Mouse (Mus musculus): ENCODE results near the gene Stub1. TPM values are rescaled to one million over a fixed set of nuclear protein-coding genes. Genes with fewer than 3 reads are reported as not detected.

Gene Stub1
- 246 TPM for polyA plus RNA-seq (2012; fragmentation: generic; extraction: Trizol)
- long read RNA-seq, experiment 1, transcript Stub1-205 (6 exons, 1,701 nt): minor isoform, 6 of 358 reads
- long read RNA-seq, experiment 1, transcript Stub1-201 (7 exons, 1,803 nt): major isoform, 296 of 358 reads
- long read RNA-seq, experiment 1, transcript Stub1-206 (6 exons, 1,408 nt): minor isoform, 6 of 358 reads
- long read RNA-seq, experiment 1, partial matches to known transcripts: 26 of 358 reads
- long read RNA-seq, experiment 1, other reads (novel, unspliced or antisense): 21 of 358 reads
- long read RNA-seq, experiment 2, transcript Stub1-206 (6 exons, 1,408 nt): minor isoform, 19 of 488 reads
- long read RNA-seq, experiment 2, transcript Stub1-207 (7 exons, 1,341 nt): minor isoform, 9 of 488 reads
- long read RNA-seq, experiment 2, transcript Stub1-202 (5 exons, 1,498 nt): minor isoform, 7 of 488 reads
- long read RNA-seq, experiment 2, transcript Stub1-201 (7 exons, 1,803 nt): major isoform, 390 of 488 reads
- long read RNA-seq, experiment 2, partial matches to known transcripts: 15 of 488 reads
- long read RNA-seq, experiment 2, other reads (novel, unspliced or antisense): 47 of 488 reads

- H3ac ChIP-seq (ENCODE audit: control insufficient read depth, insufficient read length, low read depth): peak within 1 kb of the TSS; percentile 75
- H3K79me3 ChIP-seq (ENCODE audit: low read depth): peaks cover 27% of the 10 kb centered on the region
- peaks cover 51% of the 10 kb centered on the region for H3K79me2 ChIP-seq (ENCODE audit: control insufficient read depth, insufficient read depth)
- TF ChIP-seq USF1 (IDR thresholded peaks at IDR 0.05; ENCODE audit: low read depth) (peak; percentile 88), FOSL1 (IDR thresholded peaks at IDR 0.05; ENCODE audit: insufficient read depth, low read length, poor library complexity, severe bottlenecking) (no peak), MAX (IDR thresholded peaks at IDR 0.05) (no peak)
- no peaks in the 10 kb centered on the region for H3K27me3 ChIP-seq (ENCODE audit: control insufficient read depth, insufficient read depth, insufficient read length)
- peak within 1 kb of the TSS; percentile 79 for H3K4me3 ChIP-seq (ENCODE audit: insufficient read depth, poor library complexity, severe bottlenecking)
- H3K36me3 ChIP-seq (ENCODE audit: control insufficient read depth, insufficient read depth): peaks cover 33% of the 10 kb centered on the region
These were observed at the start of gene Stub1 for GRCm38 (mm10) chr17:25833291-25833663. Gene Stub1 (minus strand): TSS chr17:25833404.

GRCm38 (mm10) chr17:25882306-25882705 is 49.1 kb upstream of the Stub1 start:
- no peaks in the 10 kb centered on the region for H3K79me3 ChIP-seq (ENCODE audit: low read depth)
- peaks cover 17% of the 10 kb centered on the region for H3K36me3 ChIP-seq (ENCODE audit: control insufficient read depth, insufficient read depth)
- H3K27me3 ChIP-seq (ENCODE audit: control insufficient read depth, insufficient read depth, insufficient read length): no peaks in the 10 kb centered on the region
- H3K4me3 ChIP-seq (ENCODE audit: insufficient read depth, poor library complexity, severe bottlenecking): no peak overlapping the region
- H3ac ChIP-seq (ENCODE audit: control insufficient read depth, insufficient read length, low read depth): no peak overlapping the region
- H3K79me2 ChIP-seq (ENCODE audit: control insufficient read depth, insufficient read depth): no peaks in the 10 kb centered on the region
- TF ChIP-seq MAX (IDR thresholded peaks at IDR 0.05) (no peak), FOSL1 (IDR thresholded peaks at IDR 0.05; ENCODE audit: insufficient read depth, low read length, poor library complexity, severe bottlenecking) (no peak), CEBPB (IDR thresholded peaks at IDR 0.05; ENCODE audit: low read depth) (no peak), MYOG (IDR thresholded peaks at IDR 0.05; ENCODE audit: control insufficient read depth, extremely low read depth, insufficient read length) (no peak), MYOD1 (IDR thresholded peaks at IDR 0.05; ENCODE audit: control insufficient read depth, insufficient read length, low read depth) (no peak), USF1 (IDR thresholded peaks at IDR 0.05; ENCODE audit: low read depth) (no peak), CTCF (IDR thresholded peaks at IDR 0.05; ENCODE audit: control insufficient read depth, insufficient read depth, insufficient read length) (no peak)

DNA sequence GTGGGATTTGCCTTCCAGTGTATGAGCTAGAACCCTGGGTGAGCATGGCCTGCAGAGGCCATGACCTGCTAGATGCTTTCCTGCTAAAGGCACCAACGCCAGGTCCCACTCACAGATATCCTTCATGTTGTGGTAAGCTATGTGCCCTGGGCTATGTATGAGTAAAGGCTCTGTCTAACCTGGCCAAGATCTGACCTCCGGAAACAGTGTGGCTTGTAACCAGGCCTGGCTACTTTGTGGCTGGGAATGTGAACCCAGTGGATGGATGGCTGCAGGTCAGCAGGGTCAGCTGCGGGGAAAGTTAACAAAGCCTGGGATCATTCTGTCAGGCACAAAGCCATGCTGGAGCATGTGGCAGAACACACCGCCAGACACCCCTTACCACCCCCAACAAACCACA is 48.5 kb upstream of the Stub1 start:
- peaks cover under 1% of the 10 kb centered on the region for H3K79me2 ChIP-seq (ENCODE audit: control insufficient read depth, insufficient read depth)
- H3K4me3 ChIP-seq (ENCODE audit: insufficient read depth, poor library complexity, severe bottlenecking): no peak overlapping the region
- no peaks in the 10 kb centered on the region for H3K27me3 ChIP-seq (ENCODE audit: control insufficient read depth, insufficient read depth, insufficient read length)
- H3K79me3 ChIP-seq (ENCODE audit: low read depth): no peaks in the 10 kb centered on the region
- peaks cover 17% of the 10 kb centered on the region for H3K36me3 ChIP-seq (ENCODE audit: control insufficient read depth, insufficient read depth)
- H3ac ChIP-seq (ENCODE audit: control insufficient read depth, insufficient read length, low read depth): no peak overlapping the region
- TF ChIP-seq MYOG (IDR thresholded peaks at IDR 0.05; ENCODE audit: control insufficient read depth, extremely low read depth, insufficient read length) (no peak), USF1 (IDR thresholded peaks at IDR 0.05; ENCODE audit: low read depth) (no peak), CEBPB (IDR thresholded peaks at IDR 0.05; ENCODE audit: low read depth) (no peak), CTCF (IDR thresholded peaks at IDR 0.05; ENCODE audit: control insufficient read depth, insufficient read depth, insufficient read length) (no peak), MYOD1 (IDR thresholded peaks at IDR 0.05; ENCODE audit: control insufficient read depth, insufficient read length, low read depth) (no peak), FOSL1 (IDR thresholded peaks at IDR 0.05; ENCODE audit: insufficient read depth, low read length, poor library complexity, severe bottlenecking) (no peak), MAX (IDR thresholded peaks at IDR 0.05) (no peak)

DNA sequence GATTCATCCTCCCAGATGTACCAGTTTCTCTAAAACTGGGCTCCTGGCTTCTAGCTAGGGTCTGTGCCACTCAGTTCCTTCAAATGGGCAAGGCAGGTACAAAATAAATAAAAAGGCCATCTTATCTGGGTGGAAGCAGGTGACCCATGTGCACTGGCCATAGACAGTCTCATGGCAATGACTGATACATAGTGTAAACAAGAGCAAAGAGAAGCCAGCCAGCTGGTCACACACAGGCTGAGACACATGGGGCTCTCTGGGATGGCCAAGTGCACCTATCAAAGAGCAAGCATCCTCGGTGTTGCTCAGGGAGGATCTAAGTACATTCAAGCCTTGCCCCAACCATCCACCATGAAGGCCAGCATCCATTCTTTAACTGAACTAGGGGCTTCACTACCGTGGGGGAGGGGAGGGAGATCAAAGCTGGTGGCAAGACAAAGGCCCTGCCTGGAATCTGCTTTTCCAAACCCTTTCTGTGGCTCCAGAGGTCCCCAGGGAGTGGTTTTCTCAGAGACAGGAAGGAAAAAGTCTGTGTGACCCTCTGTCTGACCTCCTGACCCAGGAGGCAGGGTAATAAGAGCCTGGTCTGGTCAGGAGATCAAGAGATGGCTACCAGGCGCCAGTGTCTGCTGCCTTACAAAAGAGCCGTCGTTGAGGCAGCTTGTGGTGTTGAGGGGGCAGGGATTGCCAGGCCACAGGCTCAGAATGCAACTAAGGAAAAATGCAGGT is 47.9 kb upstream of the Stub1 start:
- no peaks in the 10 kb centered on the region for H3K27me3 ChIP-seq (ENCODE audit: control insufficient read depth, insufficient read depth, insufficient read length)
- no peak overlapping the region for H3ac ChIP-seq (ENCODE audit: control insufficient read depth, insufficient read length, low read depth)
- H3K36me3 ChIP-seq (ENCODE audit: control insufficient read depth, insufficient read depth): peaks cover 17% of the 10 kb centered on the region
- TF ChIP-seq CEBPB (IDR thresholded peaks at IDR 0.05; ENCODE audit: low read depth): no peak
- no peak for TF ChIP-seq MYOD1 (IDR thresholded peaks at IDR 0.05; ENCODE audit: control insufficient read depth, insufficient read length, low read depth)
- no peak for TF ChIP-seq FOSL1 (IDR thresholded peaks at IDR 0.05; ENCODE audit: insufficient read depth, low read length, poor library complexity, severe bottlenecking)
- TF ChIP-seq MYOG (IDR thresholded peaks at IDR 0.05; ENCODE audit: control insufficient read depth, extremely low read depth, insufficient read length): no peak
- TF ChIP-seq CTCF (IDR thresholded peaks at IDR 0.05; ENCODE audit: control insufficient read depth, insufficient read depth, insufficient read length): no peak
- TF ChIP-seq MAX (IDR thresholded peaks at IDR 0.05): no peak
- TF ChIP-seq USF1 (IDR thresholded peaks at IDR 0.05; ENCODE audit: low read depth): no peak
- no peaks in the 10 kb centered on the region for H3K79me3 ChIP-seq (ENCODE audit: low read depth)
- no peak overlapping the region for H3K4me3 ChIP-seq (ENCODE audit: insufficient read depth, poor library complexity, severe bottlenecking)
- peaks cover 6% of the 10 kb centered on the region for H3K79me2 ChIP-seq (ENCODE audit: control insufficient read depth, insufficient read depth)

- Histone ChIP-seq H3K79me3 (ENCODE audit: low read depth) (no peaks in the 10 kb centered on the region), H3K36me3 (ENCODE audit: control insufficient read depth, insufficient read depth) (peaks cover 17% of the 10 kb centered on the region), H3ac (ENCODE audit: control insufficient read depth, insufficient read length, low read depth) (no peak within 1 kb of the TSS), H3K79me2 (ENCODE audit: control insufficient read depth, insufficient read depth) (peaks cover 8% of the 10 kb centered on the region), H3K4me3 (ENCODE audit: insufficient read depth, poor library complexity, severe bottlenecking) (no peak within 1 kb of the TSS), H3K27me3 (ENCODE audit: control insufficient read depth, insufficient read depth, insufficient read length) (no peaks in the 10 kb centered on the region)
- TF ChIP-seq MYOD1 (IDR thresholded peaks at IDR 0.05; ENCODE audit: control insufficient read depth, insufficient read length, low read depth) (no peak), FOSL1 (IDR thresholded peaks at IDR 0.05; ENCODE audit: insufficient read depth, low read length, poor library complexity, severe bottlenecking) (no peak), USF1 (IDR thresholded peaks at IDR 0.05; ENCODE audit: low read depth) (no peak), MYOG (IDR thresholded peaks at IDR 0.05; ENCODE audit: control insufficient read depth, extremely low read depth, insufficient read length) (no peak), CEBPB (IDR thresholded peaks at IDR 0.05; ENCODE audit: low read depth) (no peak), CTCF (IDR thresholded peaks at IDR 0.05; ENCODE audit: control insufficient read depth, insufficient read depth, insufficient read length) (no peak), MAX (IDR thresholded peaks at IDR 0.05) (no peak)
These were observed 47.1 kb upstream of the Stub1 start, which contains the start of gene Wfikkn1 for GRCm38 (mm10) chr17:25880196-25880910. Gene Wfikkn1 (minus strand): TSS chr17:25880858.
